Mouse (Mus musculus) activated CD4-positive, CD25-positive, alpha-beta regulatory T cell, adult 9 weeks (primary cell): ENCODE measurements around the gene Bhlhe41. TPM values are rescaled to one million over a fixed set of nuclear protein-coding genes. Genes with fewer than 3 reads are reported as not detected.

Experiments used
- polyA plus RNA-seq: library from polyadenylated mRNA; unstranded; fragments of 100-300 nt; shearing (Covaris generic); gene quantifications from one replicate; pipeline ENCODE4 v1.2.1, GENCODE M21; 2017

Bhlhe41 gene
- 0.17 TPM for polyA plus RNA-seq

DNA sequence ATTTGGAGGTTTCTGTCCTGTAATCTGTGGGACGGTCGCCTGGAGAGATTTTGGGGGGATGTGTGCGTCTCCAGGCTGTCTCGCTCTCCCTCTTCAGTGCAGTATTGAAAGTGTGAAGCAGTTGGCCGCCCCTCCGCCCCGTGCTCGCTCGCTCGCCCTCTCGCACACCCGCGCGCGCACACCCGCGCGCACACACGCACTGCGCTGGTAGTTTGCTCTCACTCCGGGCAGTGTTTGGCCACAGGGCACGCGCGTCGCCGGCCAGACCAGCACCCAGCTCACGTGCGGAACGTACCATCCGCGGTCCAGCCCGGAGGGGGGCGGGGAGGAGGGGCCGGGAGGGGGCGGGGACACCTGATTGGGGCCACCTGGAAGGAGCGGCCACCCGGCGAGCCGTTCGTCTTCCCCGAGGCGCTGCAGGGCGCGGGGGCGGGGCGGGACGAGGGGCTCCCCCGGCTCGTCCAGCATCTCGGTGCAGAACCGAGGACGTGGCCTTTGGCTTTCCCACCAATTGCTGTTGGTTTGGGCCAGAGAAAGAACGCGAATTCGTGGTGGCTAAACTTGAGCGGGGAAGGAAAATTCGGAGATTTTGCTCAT, at the start of gene Bhlhe41:
Gene Bhlhe41, minus strand, starts transcription at position 270 of the 597 bp plus-strand sequence.

Other genes with a start within 250 kb of the Bhlhe41 start
- not detected for gene Tuba3b, start 249.8 kb downstream of the Bhlhe41 start, polyA plus RNA-seq
- 0.33 TPM for gene Rassf8, start 118.8 kb downstream of the Bhlhe41 start, polyA plus RNA-seq
- not detected for gene Sspn, start 66.1 kb upstream of the Bhlhe41 start, polyA plus RNA-seq